Mouse (Mus musculus) limb, embryonic 12.5 days (tissue): ENCODE results near the gene Myoz1. TPM values are rescaled to one million over a fixed set of nuclear protein-coding genes. Genes with fewer than 3 reads are reported as not detected.
"Not testable (repeated sequence)": the region's sequence is repeated elsewhere in the genome, so short reads cannot be mapped to it uniquely, and the experiment has no call there.

Experiments
- ATAC-seq: fragments of 200-750 bp; cut with Nextera tagmentation; 2 replicates; pipeline ENCODE4 v1.8.0; 2017; ENCODE audit warnings: low read depth, moderate TSS enrichment; ENCODE audit not compliant: insufficient number of reproducible peaks, insufficient read depth, low FRiP score, low TSS enrichment
- H3K27ac ChIP-seq: fragments of 300-500 bp; sonication (generic); 2 replicates; pipeline ENCODE4 v1.5.1; 2016; ENCODE audit warnings: mild to moderate bottlenecking, moderate library complexity
- H3K27me3 ChIP-seq: fragments of 300-500 bp; sonication (generic); 2 replicates; pipeline ENCODE4 v1.6.1; 2016; ENCODE audit warnings: mild to moderate bottlenecking, moderate library complexity
- H3K36me3 ChIP-seq: fragments of 300-500 bp; sonication (generic); 2 replicates; pipeline ENCODE4 v1.6.1; 2016; ENCODE audit warnings: mild to moderate bottlenecking, moderate library complexity
- H3K4me1 ChIP-seq: fragments of 300-500 bp; sonication (generic); replicated peaks from 2 replicates; pipeline ENCODE4 v1.6.1; 2016
- H3K4me2 ChIP-seq: fragments of 300-500 bp; sonication (generic); 2 replicates; pipeline ENCODE4 v1.6.1; 2016; ENCODE audit warnings: mild to moderate bottlenecking, moderate library complexity
- H3K4me3 ChIP-seq: fragments of 300-500 bp; sonication (generic); replicated peaks from 2 replicates; pipeline ENCODE4 v1.5.1; 2016; ENCODE audit warnings: mild to moderate bottlenecking
- H3K9ac ChIP-seq: fragments of 300-500 bp; sonication (generic); replicated peaks from 2 replicates; pipeline ENCODE4 v1.6.1; 2016; ENCODE audit warnings: mild to moderate bottlenecking, moderate library complexity
- H3K9me3 ChIP-seq: fragments of 300-500 bp; sonication (generic); 2 replicates; pipeline ENCODE4 v1.6.1; 2016; ENCODE audit warnings: mild to moderate bottlenecking, moderate library complexity
- WGBS: fragments of 180-500 bp; shearing (Covaris S2); methylation state at CpG from one replicate; pipeline ENCODE4 v1.1.7; 2016; 5-methylcytosine and 5-hydroxymethylcytosine counted together
- polyA plus RNA-seq: library from polyadenylated mRNA; unstranded; fragments of >200 nt; fragmentation: Nextera tagmentation; extraction: Ambion mirVana; gene quantifications from 2 replicates; pipeline ENCODE4 v1.2.1, GENCODE M21; 2016

The Myoz1 gene
- polyA plus RNA-seq: 1.3 and 1.5 TPM in 2 replicates

DNA sequence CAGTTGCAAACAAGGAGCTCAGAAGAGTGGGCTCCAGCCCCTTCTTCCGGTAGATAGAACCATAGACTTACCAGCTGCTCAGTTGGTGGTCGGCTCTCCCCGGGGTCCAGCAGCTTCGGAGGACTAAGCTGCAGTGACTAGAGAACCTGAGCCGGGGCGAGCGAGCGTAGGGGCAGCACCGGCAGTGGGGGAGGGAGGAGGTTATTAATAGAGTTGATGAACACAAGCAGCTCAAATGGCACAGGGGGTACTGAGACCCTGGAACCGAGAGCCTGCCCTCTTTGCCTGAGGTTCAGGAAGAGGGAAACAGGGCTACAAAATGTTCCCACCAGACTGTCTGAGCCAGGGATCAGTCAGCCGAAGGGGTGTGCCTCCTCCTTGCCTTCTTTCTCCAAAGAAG is at the start of gene Myoz1:
TSS of gene Myoz1 (minus strand) at position 180 of the 400 bp plus-strand sequence.
- Histone ChIP-seq H3K4me3 (no peak within 1 kb of the TSS), H3K4me1 (peaks cover 6% of the 10 kb centered on the region), H3K27me3 (no peaks in the 10 kb centered on the region), H3K27ac (no peak within 1 kb of the TSS), H3K36me3 (no peaks in the 10 kb centered on the region), H3K9me3 (no peaks in the 10 kb centered on the region), H3K9ac (no peak within 1 kb of the TSS; the same call in 1 of the 2 replicates), H3K4me2 (no peak within 1 kb of the TSS)
- ATAC-seq: no peak
- WGBS: 40% methylated on average over 11 of the region's 11 CpGs

DNA sequence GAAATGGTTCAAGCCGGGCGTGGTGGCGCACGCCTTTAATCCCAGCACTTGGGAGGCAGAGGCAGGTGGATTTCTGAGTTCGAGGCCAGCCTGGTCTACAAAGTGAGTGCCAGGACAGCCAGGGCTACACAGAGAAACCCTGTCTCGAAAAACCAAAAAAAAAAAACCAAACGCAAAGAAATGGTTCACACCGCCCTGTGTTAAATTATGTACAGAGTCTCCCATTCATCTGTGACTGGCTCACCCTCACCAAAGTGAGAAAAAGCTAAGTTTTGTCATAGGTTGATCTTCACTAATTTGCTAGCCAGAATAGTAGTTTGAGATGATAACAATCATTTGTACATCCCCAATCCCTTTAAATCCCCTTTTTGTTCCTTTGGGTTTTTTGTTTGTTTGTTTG is 47.1 kb upstream of the Myoz1 start:
- Histone ChIP-seq H3K9ac (peak overlapping the region; percentile 87), H3K4me1 (peaks cover 29% of the 10 kb centered on the region), H3K4me2 (peak overlapping the region; percentile 65), H3K36me3 (peaks cover 35% of the 10 kb centered on the region), H3K27ac (peak overlapping the region; percentile 94), H3K4me3 (peak overlapping the region; percentile 74)
- not testable (repeated sequence) for ATAC-seq, H3K9me3 ChIP-seq, H3K27me3 ChIP-seq
- 10% methylated on average over 8 of the region's 8 CpGs for WGBS

DNA sequence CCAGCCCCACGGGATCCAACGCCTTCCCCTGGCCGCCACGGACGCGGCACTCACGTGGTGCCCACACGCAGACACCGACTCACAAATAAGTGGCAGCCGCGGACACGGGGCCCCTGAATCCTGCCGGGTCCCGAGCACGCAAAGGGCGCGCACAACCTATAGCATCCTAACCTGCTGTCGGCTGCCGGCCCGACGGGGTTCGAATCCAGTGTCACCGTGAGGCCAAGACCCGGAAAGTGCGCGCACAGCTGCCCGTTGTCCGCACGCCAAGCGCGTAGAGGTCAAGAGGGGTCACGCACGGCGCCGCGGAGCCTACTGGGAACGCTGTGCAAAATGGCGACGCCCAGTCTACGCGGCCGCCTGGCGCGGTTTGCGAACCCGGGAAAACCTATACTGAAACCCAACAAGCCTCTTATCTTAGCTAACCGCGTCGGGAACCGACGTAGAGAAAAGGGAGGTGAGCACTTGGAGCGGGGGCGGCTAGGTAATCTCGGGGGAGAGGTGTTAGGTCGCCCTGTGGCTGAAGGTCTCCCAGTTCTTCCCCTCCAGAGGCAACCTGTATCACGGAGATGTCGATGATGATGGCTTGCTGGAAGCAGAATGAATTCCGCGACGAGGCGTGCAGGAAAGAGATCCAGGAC is 46.5 kb upstream of the Myoz1 start, which contains the start of gene Chchd1:
TSS of gene Chchd1 (plus strand) at position 266 of the 641 bp plus-strand sequence.
- peak within 1 kb of the TSS; percentile 65 for H3K4me2 ChIP-seq
- H3K4me1 ChIP-seq: peaks cover 31% of the 10 kb centered on the region
- H3K9ac ChIP-seq: peak within 1 kb of the TSS; percentile 87
- no peaks in the 10 kb centered on the region for H3K9me3 ChIP-seq
- H3K4me3 ChIP-seq: peak within 1 kb of the TSS; percentile 74
- no peaks in the 10 kb centered on the region for H3K27me3 ChIP-seq
- ATAC-seq: peak; percentile 72
- under 1% methylated on average over 61 of the region's 61 CpGs for WGBS
- H3K27ac ChIP-seq: peak within 1 kb of the TSS; percentile 94
- H3K36me3 ChIP-seq: peaks cover 40% of the 10 kb centered on the region

DNA sequence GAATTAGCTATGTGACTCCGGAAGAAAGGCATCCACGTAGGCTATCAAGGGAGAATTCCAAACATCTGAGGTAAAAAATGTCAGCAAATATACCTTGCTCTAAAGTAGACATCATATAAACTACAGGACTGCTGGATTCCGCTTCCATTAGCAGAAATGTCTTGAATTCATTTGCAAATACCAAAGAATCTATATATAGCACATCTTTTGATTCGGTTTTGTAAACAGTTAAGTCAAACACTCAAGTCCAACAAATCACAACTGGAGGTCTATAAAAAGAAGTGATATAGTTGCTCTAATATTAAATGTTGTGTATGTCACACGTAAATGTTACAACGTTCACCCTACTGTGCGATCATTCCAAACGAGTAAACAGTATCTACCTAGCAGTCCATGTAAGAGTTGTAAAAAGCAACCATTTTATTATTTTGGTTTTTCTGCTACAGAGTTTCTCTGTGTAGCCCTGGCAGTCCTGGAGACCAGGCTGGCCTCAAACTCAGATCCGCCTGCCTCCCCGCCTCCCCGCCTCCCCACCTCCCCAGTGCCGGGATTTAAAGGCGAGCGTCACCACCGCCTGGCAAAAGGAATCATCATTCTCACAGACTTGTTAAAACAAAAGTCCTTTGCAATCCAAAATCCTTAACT is 45.9 kb upstream of the Myoz1 start:
- H3K27ac ChIP-seq: peak overlapping the region; percentile 94
- no peaks in the 10 kb centered on the region for H3K9me3 ChIP-seq
- peak overlapping the region; percentile 87 for H3K9ac ChIP-seq
- peaks cover 37% of the 10 kb centered on the region for H3K4me1 ChIP-seq
- 14% methylated on average over 15 of the region's 15 CpGs for WGBS
- peaks cover 43% of the 10 kb centered on the region for H3K36me3 ChIP-seq
- H3K27me3 ChIP-seq: no peaks in the 10 kb centered on the region
- H3K4me3 ChIP-seq: peak overlapping the region; percentile 74
- H3K4me2 ChIP-seq: peak overlapping the region; percentile 65
- ATAC-seq: 0 out of 2 replicates have a peak, but pooled peaks have one; percentile 4

DNA sequence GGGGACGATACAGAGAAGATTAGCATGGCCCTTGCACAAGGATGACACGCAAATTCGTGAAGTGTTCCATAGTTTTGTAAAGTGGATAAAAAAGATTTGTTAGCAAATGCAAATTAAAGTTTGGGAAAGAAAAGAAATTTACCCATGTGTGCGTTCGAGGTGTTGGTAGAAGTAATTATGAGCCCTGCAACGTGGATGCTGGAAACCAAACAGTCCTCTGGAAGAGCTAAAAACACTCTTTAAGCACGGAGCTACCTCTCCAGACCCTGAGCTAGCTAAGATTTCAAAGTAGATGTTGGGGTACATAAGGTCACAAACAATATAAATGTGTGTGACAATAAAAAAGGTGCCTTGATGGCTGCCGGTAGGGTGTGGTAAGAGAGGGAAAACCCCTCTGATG is 45.2 kb upstream of the Myoz1 start:
- no peaks in the 10 kb centered on the region for H3K27me3 ChIP-seq
- peak overlapping the region; percentile 65 for H3K4me2 ChIP-seq

DNA sequence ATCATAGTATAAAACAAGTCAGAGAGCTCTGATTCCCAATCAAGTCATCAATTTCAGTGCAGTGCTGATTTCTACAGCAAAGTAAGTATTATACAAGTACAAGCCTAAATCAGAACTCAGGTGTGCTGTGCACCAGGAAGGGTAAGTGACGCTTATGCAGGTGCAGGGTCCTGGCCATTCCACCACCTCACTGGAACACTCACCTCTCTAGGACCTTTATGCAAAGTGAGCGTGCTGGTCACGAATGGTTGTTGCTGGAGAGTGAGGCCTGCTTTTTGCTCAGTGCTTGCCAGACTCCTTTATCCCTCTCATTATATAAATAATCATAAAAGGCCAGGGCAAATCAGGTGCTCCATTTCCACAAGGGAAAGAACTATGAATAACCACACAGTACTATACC is 44.0 kb upstream of the Myoz1 start:
- H3K36me3 ChIP-seq: peaks cover 40% of the 10 kb centered on the region
- ATAC-seq: no peak
- no peak overlapping the region for H3K4me2 ChIP-seq
- H3K9me3 ChIP-seq: no peaks in the 10 kb centered on the region
- no peak overlapping the region for H3K4me3 ChIP-seq
- no peaks in the 10 kb centered on the region for H3K27me3 ChIP-seq
- H3K4me1 ChIP-seq: peaks cover 49% of the 10 kb centered on the region
- no peak overlapping the region for H3K27ac ChIP-seq
- H3K9ac ChIP-seq: no peak overlapping the region
- WGBS: 89% methylated on average over 3 of the region's 3 CpGs

More for the DNA sequence above, 45.2 kb upstream of the Myoz1 start:
- ATAC-seq: no peak
- no peak overlapping the region for H3K9ac ChIP-seq
- peaks cover 43% of the 10 kb centered on the region for H3K36me3 ChIP-seq
- peak overlapping the region; percentile 74; the same call in 1 of the 2 replicates for H3K4me3 ChIP-seq
- WGBS: 76% methylated on average over 8 of the region's 8 CpGs
- peaks cover 41% of the 10 kb centered on the region for H3K4me1 ChIP-seq
- no peak overlapping the region for H3K27ac ChIP-seq
- no peaks in the 10 kb centered on the region for H3K9me3 ChIP-seq

DNA sequence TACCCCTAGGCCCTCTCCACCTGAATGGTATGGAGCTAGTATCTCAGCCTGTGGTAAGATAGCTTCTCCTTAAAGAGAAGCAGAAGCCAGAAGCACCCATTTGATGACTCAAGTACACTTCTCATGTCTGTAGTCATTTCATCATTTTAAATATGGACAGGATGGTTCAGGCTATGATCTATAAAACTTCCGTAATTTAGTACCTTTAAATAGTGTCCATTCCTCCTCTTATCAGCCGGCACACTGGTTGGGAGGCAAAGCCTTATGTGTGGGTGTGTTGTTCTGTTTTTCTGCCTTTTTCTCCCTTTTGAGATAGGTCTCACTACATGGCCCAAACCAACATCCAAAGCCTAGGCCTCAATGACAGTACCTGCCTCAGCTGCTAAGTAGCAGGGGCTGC is 42.2 kb upstream of the Myoz1 start:
- no peak for ATAC-seq
- peaks cover 37% of the 10 kb centered on the region for H3K36me3 ChIP-seq
- no peak overlapping the region for H3K27ac ChIP-seq
- H3K4me2 ChIP-seq: 0 out of 2 replicates have a peak overlapping the region, but pooled peaks have one; percentile 81
- H3K4me1 ChIP-seq: peaks cover 53% of the 10 kb centered on the region
- H3K9me3 ChIP-seq: no peaks in the 10 kb centered on the region
- 97% methylated on average over 2 of the region's 2 CpGs for WGBS
- no peak overlapping the region for H3K4me3 ChIP-seq
- no peak overlapping the region for H3K9ac ChIP-seq
- no peaks in the 10 kb centered on the region for H3K27me3 ChIP-seq

DNA sequence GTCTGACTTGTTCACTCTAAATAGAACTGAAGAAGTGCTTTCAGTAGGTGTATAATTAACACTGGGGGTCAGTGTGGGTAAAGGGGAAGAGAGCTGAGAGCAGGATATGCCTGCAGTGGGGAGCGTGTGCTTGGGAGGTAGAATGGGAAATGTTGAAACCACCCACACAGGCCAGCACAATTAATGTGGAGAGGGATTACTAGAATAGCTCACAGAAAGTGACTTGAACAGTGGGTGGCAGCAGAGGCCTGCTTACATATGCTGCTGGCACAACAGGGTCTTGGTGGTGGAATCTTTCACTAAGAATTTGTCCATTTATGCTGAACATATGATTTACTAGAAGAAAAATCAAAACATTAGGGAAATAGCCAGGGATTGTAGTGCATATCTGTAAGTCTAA is 40.6 kb upstream of the Myoz1 start:
- H3K27ac ChIP-seq: no peak overlapping the region
- no peak overlapping the region for H3K9ac ChIP-seq
- no peaks in the 10 kb centered on the region for H3K9me3 ChIP-seq
- H3K27me3 ChIP-seq: no peaks in the 10 kb centered on the region
- WGBS: 26% methylated on average over 1 of the region's 1 CpGs
- H3K4me1 ChIP-seq: peaks cover 51% of the 10 kb centered on the region
- no peak for ATAC-seq
- peak overlapping the region; percentile 81 for H3K4me2 ChIP-seq
- H3K36me3 ChIP-seq: peaks cover 52% of the 10 kb centered on the region
- H3K4me3 ChIP-seq: peak overlapping the region; percentile 79

DNA sequence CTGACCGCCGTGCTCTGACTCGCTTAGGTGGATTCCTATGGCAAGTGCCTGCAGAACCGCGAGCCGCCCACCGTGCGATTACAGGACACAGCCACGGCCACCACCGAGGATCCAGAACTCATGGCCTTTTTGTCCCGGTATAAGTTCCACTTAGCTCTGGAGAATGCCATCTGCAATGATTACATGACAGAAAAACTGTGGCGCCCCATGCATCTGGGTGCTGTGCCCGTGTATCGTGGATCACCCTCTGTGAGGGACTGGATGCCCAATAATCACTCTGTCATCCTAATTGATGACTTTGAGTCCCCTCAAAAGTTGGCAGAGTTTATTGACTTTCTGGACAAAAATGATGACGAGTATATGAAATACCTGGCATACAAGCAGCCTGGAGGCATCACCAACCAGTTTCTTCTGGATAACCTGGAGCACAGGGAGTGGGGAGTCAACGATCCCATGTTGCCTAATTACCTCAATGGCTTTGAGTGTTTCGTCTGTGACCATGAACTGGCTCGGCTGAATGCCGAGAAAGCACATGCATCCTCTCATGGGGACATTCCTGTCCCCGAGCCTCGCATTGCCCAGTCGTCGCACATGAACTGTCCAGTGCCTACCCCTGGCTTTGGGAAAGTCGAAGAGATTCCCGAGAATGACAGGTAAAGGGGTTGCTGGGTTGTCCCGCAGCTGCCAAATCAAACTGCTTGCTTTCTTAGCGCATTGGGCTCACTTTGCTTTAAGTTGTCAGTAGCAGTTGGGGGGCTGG is 39.6 kb upstream of the Myoz1 start:
- peak overlapping the region; percentile 81 for H3K4me2 ChIP-seq
- H3K36me3 ChIP-seq: peaks cover 62% of the 10 kb centered on the region
- peaks cover 41% of the 10 kb centered on the region for H3K4me1 ChIP-seq
- H3K27ac ChIP-seq: peak overlapping the region; percentile 95
- peak overlapping the region; percentile 87 for H3K9ac ChIP-seq
- H3K27me3 ChIP-seq: no peaks in the 10 kb centered on the region
- WGBS: 17% methylated on average over 24 of the region's 27 CpGs
- H3K4me3 ChIP-seq: peak overlapping the region; percentile 79
- ATAC-seq: no peak
- no peaks in the 10 kb centered on the region for H3K9me3 ChIP-seq

DNA sequence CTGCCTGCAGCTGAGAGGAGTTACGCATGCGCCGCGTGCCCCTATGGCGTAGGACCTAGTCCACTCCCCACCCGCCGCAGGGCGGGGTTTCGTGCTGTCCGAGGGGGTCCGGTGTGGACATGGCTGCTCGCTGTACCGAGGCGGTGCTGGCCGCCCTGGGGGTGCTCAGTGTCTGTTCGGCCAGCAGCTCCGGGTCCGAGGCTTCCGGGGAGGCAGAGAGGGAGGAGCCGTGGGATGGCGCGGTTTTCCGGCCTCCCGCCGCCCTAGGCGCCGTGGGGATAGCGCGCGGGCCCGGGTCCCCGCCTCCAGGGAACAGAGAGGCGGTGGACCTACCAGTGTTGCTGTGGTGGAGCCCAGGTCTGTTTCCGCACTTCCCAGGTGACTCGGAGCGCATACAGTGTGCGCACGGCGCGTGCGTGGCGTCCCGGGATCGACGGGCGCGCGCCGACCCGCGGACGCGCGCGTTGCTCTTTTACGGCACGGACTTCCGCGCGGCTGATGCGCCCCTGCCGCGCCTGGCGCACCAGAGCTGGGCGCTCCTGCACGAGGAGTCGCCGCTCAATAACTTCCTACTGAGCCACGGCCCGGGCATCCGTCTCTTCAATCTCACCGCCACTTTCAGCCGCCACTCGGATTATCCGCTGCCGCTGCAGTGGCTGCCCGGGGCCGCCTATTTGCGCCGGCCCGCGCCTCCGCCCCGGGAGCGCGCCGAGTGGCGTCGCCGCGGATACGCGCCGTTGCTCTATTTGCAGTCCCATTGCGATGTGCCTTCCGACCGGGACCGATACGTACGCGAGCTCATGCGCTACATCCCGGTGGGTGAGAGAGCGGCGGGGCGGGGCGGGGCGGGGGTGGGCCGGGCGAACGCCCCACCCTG is 38.8 kb upstream of the Myoz1 start, which contains the start of gene Fut11:
TSS of gene Fut11 (plus strand) at position 85 of the 877 bp plus-strand sequence.
- no peaks in the 10 kb centered on the region for H3K9me3 ChIP-seq

More for the DNA sequence above, 38.8 kb upstream of the Myoz1 start, which contains the start of gene Fut11:
- Histone ChIP-seq H3K27ac (peak within 1 kb of the TSS; percentile 95), H3K4me3 (peak within 1 kb of the TSS; percentile 79), H3K27me3 (no peaks in the 10 kb centered on the region), H3K4me1 (peaks cover 35% of the 10 kb centered on the region), H3K9ac (peak within 1 kb of the TSS; percentile 87), H3K36me3 (peaks cover 66% of the 10 kb centered on the region), H3K4me2 (peak within 1 kb of the TSS; percentile 81)
- peak; percentile 93 for ATAC-seq
- WGBS: under 1% methylated on average over 106 of the region's 111 CpGs
